In genomic region chr16:32246952-32247370, GRCm38 (mm10) we compare ENCODE assay signal across 8 mouse cellular contexts. TPM values are rescaled to one million over a fixed set of nuclear protein-coding genes. Genes with fewer than 3 reads are reported as not detected.
A peak's percentile ranks its signal among the peaks of the same experiment; 100 is the strongest.
DNase-seq lines count a peak whose midpoint lies in the region; ATAC-seq and TF ChIP-seq lines count a peak whose summit lies in the region.

Gene Fbxo45 (minus strand): TSS chr16:32247158.
Gene Wdr53 (plus strand): TSS chr16:32247227.

- TF ChIP-seq CTCF in C2C12 (IDR thresholded peaks at IDR 0.05; ENCODE audit: control insufficient read depth, insufficient read depth, insufficient read length) = no peak
- TF ChIP-seq CTCF in brain, embryonic 14.5 days (IDR thresholded peaks at IDR 0.05; ENCODE audit: borderline replicate concordance, extremely low read depth, insufficient read depth, insufficient read length) = no peak
- TF ChIP-seq CTCF in liver, adult 2 months (IDR thresholded peaks at IDR 0.05; ENCODE audit: low read depth, low read length) = no peak

- H3K27me3 ChIP-seq in C2C12 (ENCODE audit: control insufficient read depth, insufficient read depth, insufficient read length) = no peaks in the 10 kb centered on the region
- no peaks in the 10 kb centered on the region for H3K27me3 ChIP-seq in erythroblast, embryonic 14.5 days (ENCODE audit: control insufficient read depth)
- H3K27me3 ChIP-seq in heart, embryonic 11.5 days (ENCODE audit: control insufficient read depth, insufficient read depth, low read length) = no peaks in the 10 kb centered on the region
- H3K27me3 ChIP-seq in kidney, embryonic 16.5 days (ENCODE audit: insufficient read depth, low read length) = no peaks in the 10 kb centered on the region
- H3K27me3 ChIP-seq in liver, adult 2 months (ENCODE audit: control insufficient read depth, insufficient read depth, low read length) = no peaks in the 10 kb centered on the region
- H3K27me3 ChIP-seq in myocyte (ENCODE audit: control insufficient read depth, insufficient read depth, insufficient read length) = no peaks in the 10 kb centered on the region
- H3K27me3 ChIP-seq in splenic B cell, adult 2 months (ENCODE audit: control insufficient read depth, insufficient read depth, low read length, poor library complexity, severe bottlenecking) = no peaks in the 10 kb centered on the region

- ATAC-seq in heart, embryonic 11.5 days (replicated peaks; ENCODE audit: insufficient number of reproducible peaks, low FRiP score, low TSS enrichment) = peak; percentile 96
- ATAC-seq in kidney, embryonic 16.5 days (ENCODE audit: low FRiP score, low TSS enrichment) = peak; percentile 99

- H3K79me2 ChIP-seq in C2C12 (ENCODE audit: control insufficient read depth, insufficient read depth) = peaks cover 69% of the 10 kb centered on the region
- H3K79me2 ChIP-seq in liver, adult 2 months (ENCODE audit: control insufficient read depth, insufficient read depth, low read length) = peaks cover 8% of the 10 kb centered on the region; the same call in 1 of the 2 replicates
- peaks cover 46% of the 10 kb centered on the region for H3K79me2 ChIP-seq in myocyte (ENCODE audit: control insufficient read depth, insufficient read depth)

- peaks cover 53% of the 10 kb centered on the region for H3K4me1 ChIP-seq in erythroblast, embryonic 14.5 days (ENCODE audit: control insufficient read depth)
- H3K4me1 ChIP-seq in heart, embryonic 11.5 days (ENCODE audit: control insufficient read depth, insufficient read depth, low read length) = peaks cover 20% of the 10 kb centered on the region
- H3K4me1 ChIP-seq in kidney, embryonic 16.5 days (ENCODE audit: insufficient read depth, low read length) = peaks cover 17% of the 10 kb centered on the region
- peaks cover 9% of the 10 kb centered on the region for H3K4me1 ChIP-seq in liver, adult 2 months (ENCODE audit: control insufficient read depth, insufficient read depth, low read length)

- H3K4me3 ChIP-seq in C2C12 (ENCODE audit: insufficient read depth, poor library complexity, severe bottlenecking) (peak within 1 kb of the TSS; percentile 68), myocyte (peak within 1 kb of the TSS; percentile 71)
- H3K4me3 ChIP-seq in erythroblast, embryonic 14.5 days (replicated peaks) = peak within 1 kb of the TSS; percentile 97
- H3K4me3 ChIP-seq in heart, embryonic 11.5 days (ENCODE audit: low read depth, low read length) = peak within 1 kb of the TSS; percentile 76
- peak within 1 kb of the TSS; percentile 80 for H3K4me3 ChIP-seq in kidney, embryonic 16.5 days (ENCODE audit: low read length)
- peak within 1 kb of the TSS; percentile 85 for H3K4me3 ChIP-seq in liver, adult 2 months (ENCODE audit: insufficient read depth, low read depth, low read length)

- H3K4me2 ChIP-seq in heart, embryonic 11.5 days = peak within 1 kb of the TSS; percentile 60
- H3K4me2 ChIP-seq in kidney, embryonic 16.5 days (replicated peaks; ENCODE audit: low read depth, low read length) = peak within 1 kb of the TSS; percentile 70
- peak within 1 kb of the TSS; percentile 86 for H3K4me2 ChIP-seq in myocyte (ENCODE audit: low read depth)

- H3K27ac ChIP-seq in heart, embryonic 11.5 days (ENCODE audit: low read depth, low read length) = peak within 1 kb of the TSS; percentile 95
- peak within 1 kb of the TSS; percentile 95 for H3K27ac ChIP-seq in kidney, embryonic 16.5 days (ENCODE audit: low read length)
- peak within 1 kb of the TSS; percentile 82 for H3K27ac ChIP-seq in liver, adult 2 months (replicated peaks; ENCODE audit: insufficient read depth, low read depth, low read length)

- H3K36me3 ChIP-seq in C2C12 (ENCODE audit: control insufficient read depth, insufficient read depth) (peaks cover under 1% of the 10 kb centered on the region), myocyte (ENCODE audit: control insufficient read depth, insufficient read depth) (no peaks in the 10 kb centered on the region)
- peaks cover 23% of the 10 kb centered on the region for H3K36me3 ChIP-seq in erythroblast, embryonic 14.5 days (ENCODE audit: control insufficient read depth)
- H3K36me3 ChIP-seq in heart, embryonic 11.5 days (ENCODE audit: control insufficient read depth, insufficient read depth, low read length) = peaks cover 2% of the 10 kb centered on the region; the same call in 1 of the 2 replicates
- peaks cover 2% of the 10 kb centered on the region; the same call in 1 of the 2 replicates for H3K36me3 ChIP-seq in kidney, embryonic 16.5 days (ENCODE audit: insufficient read depth, low read length)
- H3K36me3 ChIP-seq in liver, adult 2 months (ENCODE audit: control insufficient read depth, insufficient read depth, low read length) = no peaks in the 10 kb centered on the region
- H3K36me3 ChIP-seq in splenic B cell, adult 2 months (ENCODE audit: control insufficient read depth, insufficient read depth, low read length, poor library complexity, severe bottlenecking) = no peaks in the 10 kb centered on the region

- peak; percentile 83 for TF ChIP-seq POLR2A in brain, embryonic 14.5 days (IDR thresholded peaks at IDR 0.05; ENCODE audit: borderline replicate concordance, extremely low read depth, insufficient read depth, insufficient read length, poor library complexity, severe bottlenecking)
- TF ChIP-seq POLR2A in liver, adult 2 months (IDR thresholded peaks at IDR 0.05; ENCODE audit: extremely low read depth, insufficient read depth, low read length) = peak; percentile 52; the same call in 1 of the 2 replicates
- TF ChIP-seq POLR2A in myocyte (IDR thresholded peaks at IDR 0.05; ENCODE audit: insufficient read length, low read depth) = peak; percentile 89

- peak; percentile 99 for DNase-seq in brain, embryonic 14.5 days (ENCODE audit: low read depth)
- peak; percentile 91 for DNase-seq in liver, adult 2 months (ENCODE audit: extremely low read depth, low read depth, low spot score)
- peak; percentile 95 for DNase-seq in splenic B cell, adult 2 months (ENCODE audit: low read depth, low spot score)

- H3ac ChIP-seq in C2C12 (ENCODE audit: control insufficient read depth, insufficient read length, low read depth) = peak within 1 kb of the TSS; percentile 97
- peak within 1 kb of the TSS; percentile 15 for H3ac ChIP-seq in myocyte (ENCODE audit: control insufficient read depth, insufficient read length)

- H3K79me3 ChIP-seq in C2C12 (ENCODE audit: low read depth) = peaks cover 48% of the 10 kb centered on the region

- H3K9me3 ChIP-seq in erythroblast, embryonic 14.5 days (ENCODE audit: control insufficient read depth, low read length) = no peaks in the 10 kb centered on the region
- H3K9me3 ChIP-seq in heart, embryonic 11.5 days (replicated peaks; ENCODE audit: control insufficient read depth, low read length) = no peaks in the 10 kb centered on the region
- no peaks in the 10 kb centered on the region for H3K9me3 ChIP-seq in kidney, embryonic 16.5 days (ENCODE audit: low read length)

- H3K9ac ChIP-seq in heart, embryonic 11.5 days (ENCODE audit: low read depth, low read length) = peak within 1 kb of the TSS; percentile 87
- H3K9ac ChIP-seq in kidney, embryonic 16.5 days (replicated peaks; ENCODE audit: low read length) = peak within 1 kb of the TSS; percentile 95
- peak within 1 kb of the TSS; percentile 86 for H3K9ac ChIP-seq in liver, adult 2 months (ENCODE audit: low read depth, low read length)

- WGBS in heart, embryonic 11.5 days (ENCODE audit: insufficient replicate concordance) = under 1% methylated on average over 47 of the region's 48 CpGs
- under 1% methylated on average over 41 of the region's 48 CpGs for WGBS in kidney, embryonic 16.5 days
- WGBS in liver, adult 2 months = under 1% methylated on average over 45 of the region's 48 CpGs

TF ChIP-seq in C2C12, 6 proteins besides CTCF, POLR2A, EP300 and RAD21:
- TF ChIP-seq MAX (IDR thresholded peaks at IDR 0.05) = peak; percentile 77
- TF ChIP-seq USF1 (IDR thresholded peaks at IDR 0.05; ENCODE audit: low read depth) = no peak

TF ChIP-seq in myocyte, 11 proteins besides CTCF, POLR2A, EP300 and RAD21:
- TF ChIP-seq USF1 (IDR thresholded peaks at IDR 0.05; ENCODE audit: low read depth) (no peak), REST (IDR thresholded peaks at IDR 0.05; ENCODE audit: insufficient read depth, insufficient read length) (no peak), CEBPB (IDR thresholded peaks at IDR 0.05; ENCODE audit: insufficient read depth, poor library complexity, severe bottlenecking) (no peak), MYOG (IDR thresholded peaks at IDR 0.05; ENCODE audit: control insufficient read depth in 1 of 3, insufficient read depth in 1 of 3, insufficient read length in 2 of 3, low read depth in 2 of 3) (peak in 1 of 3 experiments; percentile 29), TCF3 (IDR thresholded peaks at IDR 0.05; ENCODE audit: insufficient read length, low read depth) (no peak), POLR2AphosphoS2 (IDR thresholded peaks at IDR 0.05; ENCODE audit: insufficient read length, low read depth) (peak; percentile 58), SRF (IDR thresholded peaks at IDR 0.05; ENCODE audit: control insufficient read depth, insufficient read length, low read depth) (peak; percentile 82), MYOD1 (IDR thresholded peaks at IDR 0.05; ENCODE audit: control insufficient read depth in 1 of 3, insufficient read length in 2 of 3, low read depth in 2 of 3) (no peak)

RNA-seq across cellular contexts. Expression of gene Fbxo45, which starts in this region (rescaled TPM):
- polyA plus RNA-seq in C2C12 (2012; fragmentation: generic; extraction: Trizol) = 5.8 TPM
- 22.1 and 27.0 TPM in 2 replicates for polyA plus RNA-seq in brain, embryonic 14.5 days (2012; rRNA removed)
- 0.35 and 0.37 TPM in 2 replicates for polyA plus RNA-seq in erythroblast, embryonic 14.5 days (2012)
- polyA plus RNA-seq in heart, embryonic 11.5 days (2014; fragmentation: Nextera tagmentation; extraction: Ambion mirVana) = 11.2 and 12.4 TPM in 2 replicates
- polyA plus RNA-seq in kidney, embryonic 16.5 days (2015; fragmentation: Nextera tagmentation; extraction: Ambion mirVana) = 5.0 and 5.2 TPM in 2 replicates
- total RNA-seq in liver, adult 2 months (2014; rRNA removed) = 4.4 and 4.5 TPM in 2 replicates
- polyA plus RNA-seq in liver, adult 2 months (2012; rRNA removed) = 1.8 and 2.1 TPM in 2 replicates
- polyA plus RNA-seq in myocyte (2012; fragmentation: generic; extraction: Trizol) = 3.9 TPM

RNA-seq across cellular contexts. Expression of gene Wdr53, which starts in this region (rescaled TPM):
- polyA plus RNA-seq in C2C12 (2012; fragmentation: generic; extraction: Trizol) = 10.9 TPM
- 9.9 and 12.3 TPM in 2 replicates for polyA plus RNA-seq in brain, embryonic 14.5 days (2012; rRNA removed)
- polyA plus RNA-seq in erythroblast, embryonic 14.5 days (2012) = 1.6 and 2.4 TPM in 2 replicates
- polyA plus RNA-seq in heart, embryonic 11.5 days (2014; fragmentation: Nextera tagmentation; extraction: Ambion mirVana) = 11.1 and 14.3 TPM in 2 replicates
- polyA plus RNA-seq in kidney, embryonic 16.5 days (2015; fragmentation: Nextera tagmentation; extraction: Ambion mirVana) = 19.7 and 20.0 TPM in 2 replicates
- 11.3 and 14.6 TPM in 2 replicates for total RNA-seq in liver, adult 2 months (2014; rRNA removed)
- 3.7 and 4.1 TPM in 2 replicates for polyA plus RNA-seq in liver, adult 2 months (2012; rRNA removed)
- 6.9 TPM for polyA plus RNA-seq in myocyte (2012; fragmentation: generic; extraction: Trizol)

Comparison
In these comparisons a context has a peak if more than half of its experiments do, and no peak if none do; other contexts are left out.
1. Peak in every context shown above with its lines: DNase-seq, ATAC-seq, H3K4me3 ChIP-seq and H3K27ac ChIP-seq.